Mouse (Mus musculus): ENCODE data around the gene Arl9.

DNA sequence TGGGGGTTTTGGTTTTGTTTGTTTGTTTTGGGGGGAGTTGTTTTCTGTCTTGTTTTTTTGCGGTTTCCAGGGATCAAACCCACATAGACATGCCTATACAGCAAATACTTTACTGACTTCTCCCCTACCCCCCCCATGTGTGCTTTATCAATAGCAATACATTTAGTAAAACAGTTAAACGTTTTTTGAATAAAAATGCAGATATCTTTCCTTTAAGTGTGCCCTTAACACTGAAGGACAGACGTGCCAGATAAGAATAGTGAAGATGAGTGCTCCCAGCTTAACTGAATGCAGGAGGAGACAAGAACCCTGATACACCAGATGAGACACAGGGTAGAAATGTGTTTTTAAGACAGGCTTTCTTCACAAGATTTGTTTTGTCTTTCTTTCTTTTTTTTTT, 7.2 kb downstream of the Arl9 start:
- no peak for TF ChIP-seq CTCF (IDR thresholded peaks at IDR 0.05; ENCODE audit: low read depth)
- TF ChIP-seq EP300 (IDR thresholded peaks at IDR 0.05; ENCODE audit: low read depth) = no peak
